Comparison of ENCODE assay signal across 26 mouse cellular contexts in genomic region chr9:50553547-50553946, GRCm38 (mm10). TPM values are rescaled to one million over a fixed set of nuclear protein-coding genes. Genes with fewer than 3 reads are reported as not detected.
DNase-seq lines count a peak whose midpoint lies in the region; ATAC-seq lines count a peak whose summit lies in the region.
"Had no signal": no experiment of that assay in that cellular context is flagged by ENCODE, and none has a peak within 500 bp of the region (broad histone marks: within the 10 kb centered on the region; RNA-seq: fewer than 3 reads in every experiment).

No protein-coding gene starts in this region.

- no peaks in the 10 kb centered on the region for H3K9me3 ChIP-seq in intestine, embryonic 16.5 days (ENCODE audit: control insufficient read depth, low read length)
- H3K9me3 ChIP-seq in intestine, embryonic 15.5 days: no peaks in the 10 kb centered on the region
- H3K9me3 ChIP-seq: G1E; liver, embryonic 12.5 days; neural tube, embryonic 15.5 days had no signal

- 0 out of 2 replicates have a peak, but pooled peaks cover 9% of the 10 kb centered on the region for H3K4me1 ChIP-seq in intestine, embryonic 16.5 days (ENCODE audit: control insufficient read depth, insufficient read depth, low read length)
- 0 out of 2 replicates have a peak, but pooled peaks cover 2% of the 10 kb centered on the region for H3K4me1 ChIP-seq in intestine, embryonic 15.5 days (replicated peaks)
- H3K4me1 ChIP-seq: liver, embryonic 12.5 days had no signal

- no peak for ATAC-seq in intestine, embryonic 16.5 days
- ATAC-seq in intestine, embryonic 15.5 days: no peak
- ATAC-seq: liver, embryonic 12.5 days had no signal

- H3K27me3 ChIP-seq in intestine, embryonic 16.5 days (replicated peaks; ENCODE audit: control insufficient read depth, insufficient read depth, low read length): no peaks in the 10 kb centered on the region
- H3K27me3 ChIP-seq in intestine, embryonic 15.5 days (replicated peaks): no peaks in the 10 kb centered on the region
- H3K27me3 ChIP-seq: neural tube, embryonic 15.5 days had no signal

- no peak overlapping the region for H3K4me3 ChIP-seq in intestine, embryonic 16.5 days (ENCODE audit: low read length)
- no peak overlapping the region for H3K4me3 ChIP-seq in intestine, embryonic 15.5 days (replicated peaks)
- H3K4me3 ChIP-seq: erythroblast, embryonic 14.5 days; liver, embryonic 12.5 days; neural tube, embryonic 15.5 days had no signal

- WGBS in intestine, embryonic 16.5 days: 86% methylated on average over 2 of the region's 2 CpGs
- WGBS in intestine, embryonic 15.5 days: 69% methylated on average over 2 of the region's 2 CpGs

- H3K36me3 ChIP-seq in intestine, embryonic 16.5 days (ENCODE audit: control insufficient read depth, insufficient read depth, low read length): no peaks in the 10 kb centered on the region
- H3K36me3 ChIP-seq in intestine, embryonic 15.5 days: no peaks in the 10 kb centered on the region
- H3K36me3 ChIP-seq: G1E; liver, embryonic 12.5 days; neural tube, embryonic 15.5 days had no signal

- no peak overlapping the region for H3K4me2 ChIP-seq in intestine, embryonic 16.5 days (ENCODE audit: low read depth, low read length)
- H3K4me2 ChIP-seq in intestine, embryonic 15.5 days (replicated peaks): no peak overlapping the region
- H3K4me2 ChIP-seq: heart, embryonic 11.5 days; liver, embryonic 12.5 days; lung, embryonic 14.5 days had no signal

- peak overlapping the region; percentile 8; the same call in 1 of the 2 replicates for H3K27ac ChIP-seq in intestine, embryonic 16.5 days (ENCODE audit: low read length)
- H3K27ac ChIP-seq in intestine, embryonic 15.5 days: no peak overlapping the region
- H3K27ac ChIP-seq: liver, embryonic 12.5 days had no signal

- H3K9ac ChIP-seq in intestine, embryonic 16.5 days (ENCODE audit: low read depth, low read length): no peak overlapping the region
- no peak overlapping the region for H3K9ac ChIP-seq in intestine, embryonic 15.5 days
- H3K9ac ChIP-seq: liver, embryonic 12.5 days; lung, embryonic 14.5 days; neural tube, embryonic 15.5 days had no signal

- DNase-seq in spleen, postnatal 36 days (ENCODE audit: low spot score in 2 of 2): peak; percentile 57 to 60
- DNase-seq in spleen, postnatal 10 days (ENCODE audit: low spot score in 2 of 2): no peak
- peak; percentile 29 for DNase-seq in induced T-regulatory cell, adult 2 months (ENCODE audit: low read depth)
- no peak for DNase-seq in gastrocnemius, adult 8-10 months (ENCODE audit: low spot score in 2 of 2)
- DNase-seq in lung, postnatal 14 days: no peak
- DNase-seq in lung, postnatal 36 days: no peak
- DNase-seq: cerebellum, postnatal 36 days; gastrocnemius, postnatal 36 days; kidney, adult 8-10 months; kidney, postnatal 25 days; lung, embryonic 14.5 days; right cerebral cortex, postnatal 4 days had no signal

RNA-seq across cellular contexts. Expression of gene Il18, which starts 1.1 kb away (rescaled TPM):
- 23.3 and 35.5 TPM in 2 replicates for polyA plus RNA-seq in intestine, embryonic 16.5 days (2015; fragmentation: Nextera tagmentation; extraction: Ambion mirVana)
- 17.6 and 18.8 TPM in 2 replicates for polyA plus RNA-seq in intestine, embryonic 15.5 days (2015; fragmentation: Nextera tagmentation; extraction: Ambion mirVana)
- total RNA-seq in gastrocnemius, adult 8-10 months (2022): 1 to 10 TPM in 3 of 4 experiments, under 1 TPM in 1; 0.63 to 2.0 (median 1.6) TPM
- total RNA-seq: G1E; megakaryocyte-erythroid progenitor cell, adult 5-6 weeks had no signal
- polyA plus RNA-seq: erythroblast, embryonic 14.5 days; G1E had no signal

RNA-seq across cellular contexts. Expression of gene Bco2, which starts 1.4 kb away (rescaled TPM):
- 7.6 and 10.4 TPM in 2 replicates for polyA plus RNA-seq in intestine, embryonic 16.5 days (2015; fragmentation: Nextera tagmentation; extraction: Ambion mirVana)
- 3.4 and 4.4 TPM in 2 replicates for polyA plus RNA-seq in intestine, embryonic 15.5 days (2015; fragmentation: Nextera tagmentation; extraction: Ambion mirVana)
- total RNA-seq in gastrocnemius, adult 8-10 months (2022): under 1 TPM; 0.13 to 0.47 (median 0.44) TPM
- polyA plus RNA-seq: erythroblast, embryonic 14.5 days; G1E had no signal

RNA-seq across cellular contexts. Expression of gene Tex12, which starts 7.6 kb away (rescaled TPM):
- polyA plus RNA-seq in intestine, embryonic 16.5 days (2015; fragmentation: Nextera tagmentation; extraction: Ambion mirVana): 0.23 TPM in 1 of 2 replicates, not detected in the other
- polyA plus RNA-seq in intestine, embryonic 15.5 days (2015; fragmentation: Nextera tagmentation; extraction: Ambion mirVana): 0.16 and 0.19 TPM in 2 replicates
- not detected for total RNA-seq in gastrocnemius, adult 8-10 months (2022)
- total RNA-seq: adrenal gland, adult 18-20 months; G1E; gastrocnemius, postnatal 36 days; heart, postnatal 25 days; layer of hippocampus, postnatal 14 days; left cerebral cortex, postnatal 36 days; megakaryocyte-erythroid progenitor cell, adult 5-6 weeks had no signal
- polyA plus RNA-seq: embryonic facial prominence, embryonic 11.5 days; erythroblast, embryonic 14.5 days; G1E; heart, embryonic 11.5 days; liver, embryonic 12.5 days; lung, embryonic 14.5 days; myocyte had no signal

RNA-seq across cellular contexts. Expression of gene Pts, which starts 25.0 kb away (rescaled TPM):
- 106 and 107 TPM in 2 replicates for polyA plus RNA-seq in intestine, embryonic 16.5 days (2015; fragmentation: Nextera tagmentation; extraction: Ambion mirVana)
- 93.9 and 94.1 TPM in 2 replicates for polyA plus RNA-seq in intestine, embryonic 15.5 days (2015; fragmentation: Nextera tagmentation; extraction: Ambion mirVana)
- 10 to 100 TPM; 10.1 to 13.7 (median 11.7) TPM for total RNA-seq in gastrocnemius, adult 8-10 months (2022)

RNA-seq across cellular contexts. Expression of gene Sdhd, which starts 50.1 kb away (rescaled TPM):
- polyA plus RNA-seq in intestine, embryonic 16.5 days (2015; fragmentation: Nextera tagmentation; extraction: Ambion mirVana): 686 and 728 TPM in 2 replicates
- 544 and 560 TPM in 2 replicates for polyA plus RNA-seq in intestine, embryonic 15.5 days (2015; fragmentation: Nextera tagmentation; extraction: Ambion mirVana)
- 100 to 1,000 TPM; 290 to 337 (median 311) TPM for total RNA-seq in gastrocnemius, adult 8-10 months (2022)

Comparison
In these comparisons a context has a peak if more than half of its experiments do, and no peak if none do; other contexts are left out.
1. DNase-seq: peak in spleen, postnatal 36 days (2 of 2) and induced T-regulatory cell, adult 2 months (single experiment); none in spleen, postnatal 10 days (0 of 2), gastrocnemius, adult 8-10 months (0 of 2), lung, postnatal 14 days (single experiment) and lung, postnatal 36 days (single experiment).